Mouse (Mus musculus) thymus, adult 18-20 months (tissue): Measurements from ENCODE around the gene Kirrel3.

ENCODE experiments used
- DNase-seq, 2 experiments: peaks; one replicate each; pipeline ENCODE4 v3.0.0; 2022; ENCODE audit warnings: mixed read lengths in 2 of 2

The Kirrel3 gene

GRCm38 (mm10) chr9:34485759-34486431, at the start of gene Kirrel3:
Kirrel3 (plus strand) TSS chr9:34485894.
- no peak for DNase-seq

- DNase-seq: no peak
These were observed 45.0 kb upstream of the Kirrel3 start for GRCm38 (mm10) chr9:34440721-34441120.

DNA sequence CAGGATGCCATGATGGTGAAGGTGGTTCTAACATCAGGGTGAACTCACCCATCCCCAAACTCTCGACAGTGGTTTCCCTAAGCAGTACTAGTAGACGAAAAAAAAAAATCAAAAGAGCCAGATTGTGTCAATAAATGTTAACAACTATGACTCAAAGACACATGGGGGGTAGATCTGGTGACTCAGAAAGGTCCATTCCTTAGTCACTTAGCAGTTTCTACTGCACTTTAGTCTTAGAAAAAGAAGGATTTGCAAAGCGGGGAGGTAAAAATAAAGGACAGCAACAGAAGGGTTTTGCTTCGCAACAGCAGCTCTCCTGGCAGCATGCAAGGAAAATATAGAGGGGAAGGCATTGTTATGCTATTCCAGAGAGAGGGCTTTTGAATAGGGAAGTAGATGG, 41.7 kb upstream of the Kirrel3 start:
- DNase-seq: no peak

- DNase-seq: no peak
These were observed 39.0 kb upstream of the Kirrel3 start for GRCm38 (mm10) chr9:34446497-34447350.

DNA sequence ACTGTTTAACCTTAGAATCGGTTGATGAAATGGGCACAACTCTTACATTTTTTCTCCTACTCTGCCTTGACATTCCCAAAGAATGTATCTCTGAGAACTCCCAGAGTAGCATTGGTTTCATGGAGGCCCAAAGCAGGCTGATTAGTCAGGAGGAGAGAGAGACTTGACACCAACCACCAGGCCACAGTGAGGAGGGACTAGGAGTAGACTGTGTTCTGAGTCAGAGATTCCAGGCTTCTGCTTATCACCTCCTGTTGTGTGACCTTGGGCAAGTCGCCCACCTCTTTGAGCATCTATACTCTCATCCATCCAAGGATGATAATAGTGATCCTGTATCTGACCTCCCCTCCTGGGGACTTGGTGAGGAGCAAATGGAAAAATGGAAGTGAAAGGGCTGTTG, 38.0 kb upstream of the Kirrel3 start:
- no peak for DNase-seq

- no peak for DNase-seq
These were observed 37.2 kb upstream of the Kirrel3 start for GRCm38 (mm10) chr9:34448467-34448866.

DNA sequence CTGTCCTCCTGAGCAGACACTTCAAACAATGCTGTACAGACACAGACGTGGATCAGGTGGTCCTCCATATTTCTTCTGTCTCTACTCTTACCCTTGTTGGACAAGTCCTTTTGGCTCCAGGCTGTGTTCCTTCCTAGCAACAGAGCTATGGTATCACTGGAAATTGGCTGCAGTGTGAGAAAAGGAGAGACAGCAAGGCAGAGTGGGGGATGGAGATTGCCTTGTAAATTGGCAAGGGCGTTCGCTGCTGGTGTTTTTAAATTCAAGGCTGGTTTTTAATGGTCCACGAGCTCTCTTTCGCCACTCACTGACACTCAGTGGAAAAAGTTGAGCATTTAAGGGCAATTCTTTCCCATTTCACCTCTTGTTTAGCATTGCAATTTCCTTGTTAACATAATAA, 27.5 kb upstream of the Kirrel3 start:
- DNase-seq: no peak

- no peak for DNase-seq
These were observed 25.7 kb upstream of the Kirrel3 start for GRCm38 (mm10) chr9:34459968-34460367.

DNA sequence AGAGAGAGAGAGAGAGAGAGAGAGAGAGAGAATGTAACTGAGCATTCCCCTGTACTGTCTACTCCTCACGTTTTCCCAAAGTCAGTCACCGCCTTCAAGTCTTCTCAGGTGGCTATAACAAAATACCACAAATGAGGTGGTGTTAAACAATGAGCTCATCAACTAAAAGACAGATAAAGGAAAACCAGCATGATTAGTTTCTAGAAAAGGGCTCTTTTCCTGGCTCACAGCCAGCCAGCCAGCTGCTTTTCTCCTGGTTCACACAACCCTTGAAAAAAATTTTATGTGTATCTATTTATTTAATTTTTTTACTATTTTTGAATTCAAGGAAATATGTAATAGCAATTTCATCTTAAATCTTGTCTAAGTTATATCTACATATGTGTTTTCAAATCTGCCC, 22.0 kb upstream of the Kirrel3 start:
- no peak for DNase-seq

GRCm38 (mm10) chr9:34466058-34466457, 19.6 kb upstream of the Kirrel3 start:
- no peak for DNase-seq

DNA sequence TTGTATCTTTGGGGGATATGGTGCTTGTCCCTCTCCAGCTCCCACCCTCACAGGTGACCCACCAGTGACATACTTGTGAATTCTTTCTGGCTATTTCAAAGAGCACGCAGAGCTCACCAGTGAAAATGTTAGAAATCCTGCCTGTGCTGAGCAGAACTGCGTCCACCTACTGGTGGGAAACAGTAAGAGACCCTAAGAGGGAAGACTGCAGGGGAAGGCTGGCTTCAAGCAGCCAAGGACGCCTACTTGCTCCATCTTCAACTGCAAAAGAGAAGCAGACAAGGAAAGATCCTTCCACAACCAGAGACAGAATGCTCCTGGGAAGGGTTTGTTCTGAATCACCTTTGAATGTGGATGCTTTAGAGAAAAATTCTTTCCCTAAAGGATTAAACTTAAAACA, 16.5 kb upstream of the Kirrel3 start:
- DNase-seq: no peak

DNA sequence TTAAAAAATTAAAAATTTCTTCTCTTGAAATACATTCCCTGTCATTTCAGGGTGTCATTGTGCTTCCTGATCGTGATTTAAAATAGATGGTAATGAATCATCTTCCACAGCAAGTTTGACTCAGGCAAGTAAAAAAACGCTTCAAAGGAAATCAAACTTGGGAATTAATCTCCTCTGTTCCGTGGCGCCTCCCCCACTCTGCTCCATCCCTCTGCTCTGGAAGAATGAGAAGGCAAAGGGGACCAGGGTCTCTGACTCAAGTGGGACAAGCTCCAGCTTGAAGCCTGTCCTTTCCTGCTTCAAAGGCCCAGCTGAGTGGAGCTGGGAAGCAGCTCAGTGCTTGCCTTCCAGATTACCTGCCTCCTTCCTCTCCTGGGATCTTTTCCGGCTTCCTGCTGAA, 9.5 kb upstream of the Kirrel3 start:
- no peak for DNase-seq

DNA sequence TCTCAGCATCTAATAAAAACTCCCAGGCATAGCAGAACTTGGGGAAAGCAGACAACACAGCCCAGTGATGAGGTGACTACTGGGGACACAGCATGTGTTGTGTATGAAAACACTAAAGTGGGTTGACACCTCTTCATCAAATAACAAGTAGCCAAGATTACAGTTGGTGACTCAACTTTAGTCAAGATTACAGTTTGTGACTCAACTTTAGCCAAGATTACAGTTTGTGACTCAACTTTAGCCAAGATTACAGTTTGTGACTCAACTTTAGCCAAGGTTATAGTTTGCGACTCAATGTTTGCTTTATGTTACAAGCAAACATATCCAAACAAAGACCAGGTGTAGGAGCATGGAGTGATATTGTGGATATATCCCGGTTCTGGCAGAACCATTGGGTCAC, 7.2 kb upstream of the Kirrel3 start:
- DNase-seq: no peak

GRCm38 (mm10) chr9:34483236-34483635, 2.5 kb upstream of the Kirrel3 start:
- DNase-seq: no peak

- DNase-seq: no peak
These were observed 1.0 kb upstream of the Kirrel3 start for GRCm38 (mm10) chr9:34484665-34485064.

DNA sequence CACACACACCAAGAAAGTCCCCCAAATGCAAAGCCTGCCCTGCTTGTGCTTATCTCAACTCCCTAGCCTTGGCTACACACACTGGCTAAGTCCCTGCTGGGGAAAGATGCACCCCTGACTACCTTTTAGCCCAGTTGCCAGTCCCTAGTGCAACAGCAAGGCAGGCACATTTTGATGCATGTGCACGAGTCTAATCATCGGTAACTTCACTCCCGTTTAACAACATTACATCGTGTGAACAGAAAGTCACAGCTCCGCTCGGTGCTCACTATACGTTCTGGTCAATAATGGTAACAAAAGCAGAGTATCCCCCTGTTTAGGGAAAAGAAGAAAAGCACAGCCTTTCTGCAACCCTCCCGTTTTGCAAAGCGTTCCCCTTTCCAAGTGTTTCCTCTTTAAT, 2.6 kb downstream of the Kirrel3 start:
- no peak for DNase-seq

DNA sequence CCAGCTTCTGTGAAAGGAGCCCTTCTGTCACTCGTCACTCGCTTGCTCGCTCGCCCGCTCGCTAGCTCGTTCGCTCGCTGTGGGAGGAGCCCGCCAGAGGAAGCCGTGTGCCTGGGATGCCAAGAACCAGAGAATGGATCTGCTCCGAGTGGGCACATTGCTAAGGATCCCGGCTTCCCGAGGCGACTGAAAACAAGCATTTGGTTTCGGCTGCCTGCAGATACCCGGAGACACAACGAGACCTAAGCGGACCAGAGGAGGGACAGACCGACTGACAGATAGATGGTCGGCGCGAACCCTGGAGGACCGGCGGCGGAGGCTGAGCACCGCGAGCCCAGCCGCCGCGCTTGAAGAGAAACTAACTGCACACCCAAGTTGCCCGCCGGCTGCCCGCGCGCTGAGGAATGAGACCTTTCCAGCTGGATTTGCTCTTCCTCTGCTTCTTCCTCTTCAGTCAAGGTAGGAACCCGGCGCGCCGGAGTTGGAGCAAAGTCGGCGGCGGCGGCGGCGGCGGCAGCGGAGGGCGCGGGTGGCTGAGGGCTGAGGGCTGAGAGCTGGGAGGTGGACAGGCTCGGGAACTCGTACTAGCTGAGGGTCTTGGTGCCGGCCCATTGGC, 3.1 kb downstream of the Kirrel3 start:
- no peak for DNase-seq

- no peak for DNase-seq
These were observed 3.6 kb downstream of the Kirrel3 start for GRCm38 (mm10) chr9:34489316-34489710.

GRCm38 (mm10) chr9:34489760-34490159, 4.1 kb downstream of the Kirrel3 start:
- no peak for DNase-seq

DNA sequence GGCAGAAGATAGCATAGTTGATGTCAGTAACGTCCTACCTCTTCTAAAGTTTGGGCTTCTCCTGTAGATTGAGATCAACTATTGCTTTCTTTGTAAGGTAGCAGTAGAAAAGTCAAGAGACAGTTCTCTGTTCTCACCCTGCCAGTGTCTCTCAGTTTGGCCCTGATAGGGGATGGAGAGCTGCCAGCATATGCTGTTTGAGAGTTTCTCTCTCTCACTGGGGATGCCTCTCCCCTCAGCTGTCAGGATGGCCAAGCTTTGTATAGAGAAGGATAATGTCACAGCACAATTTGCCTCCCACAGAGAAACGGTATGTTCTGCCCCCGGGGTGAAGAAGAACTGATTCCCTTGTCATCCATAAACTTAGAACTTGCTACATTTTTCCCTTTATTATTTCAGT, 6.4 kb downstream of the Kirrel3 start:
- DNase-seq: no peak

GRCm38 (mm10) chr9:34493571-34493970, 7.9 kb downstream of the Kirrel3 start:
- DNase-seq: no peak

- no peak for DNase-seq
These were observed 12.4 kb downstream of the Kirrel3 start for GRCm38 (mm10) chr9:34498126-34498525.

DNA sequence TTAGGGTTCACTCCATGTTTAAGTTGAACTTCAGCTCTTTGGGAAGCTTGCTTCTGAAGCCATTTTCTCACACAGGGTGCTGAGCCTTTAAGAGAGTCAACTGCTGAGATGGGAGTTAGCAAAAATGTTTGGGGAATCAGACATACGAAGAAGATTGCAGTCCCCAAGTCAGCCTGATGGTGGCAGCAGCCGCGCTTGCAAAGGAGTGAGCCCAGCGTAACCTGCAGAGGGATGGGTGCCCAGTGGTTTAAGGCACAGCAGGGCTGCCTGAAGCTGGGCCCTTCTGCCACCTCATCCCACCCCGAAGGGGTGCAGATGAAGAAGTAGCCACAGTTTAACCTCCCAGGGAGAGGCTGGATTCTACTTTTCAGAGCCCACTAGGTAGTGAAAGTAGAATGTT, 13.0 kb downstream of the Kirrel3 start:
- DNase-seq: peak in 1 of 2 experiments; percentile 6

GRCm38 (mm10) chr9:34507164-34507563, 21.5 kb downstream of the Kirrel3 start:
- no peak for DNase-seq
